Mouse (Mus musculus): ENCODE measurements around the gene Gpbar1.
"Not testable (repeated sequence)": the region's sequence is repeated elsewhere in the genome, so short reads cannot be mapped to it uniquely, and the experiment has no call there.

- TF ChIP-seq HCFC1 (IDR thresholded peaks at IDR 0.05; ENCODE audit: borderline replicate concordance, insufficient read depth, low read length); CHD2 (IDR thresholded peaks at IDR 0.05; ENCODE audit: low read depth, low read length); ZNF384 (IDR thresholded peaks at IDR 0.05; ENCODE audit: low read depth, low read length); MAFK (IDR thresholded peaks at IDR 0.05; ENCODE audit: insufficient read depth, low read depth, low read length): not testable (repeated sequence)
These were observed 8.7 kb downstream of the Gpbar1 start for GRCm38 (mm10) chr1:74286869-74287607.

Measured in ES-E14 (cell line).